Mouse (Mus musculus) monocyte, adult 2 months (primary cell): Measurements from ENCODE around the gene Tex45.

Experiments
- DNase-seq, 2 experiments: peaks; one replicate each; pipeline ENCODE4 v3.0.0; 2022; ENCODE audit warnings: low spot score in 2 of 2, low read depth in 1 of 2

Gene Tex45

DNA sequence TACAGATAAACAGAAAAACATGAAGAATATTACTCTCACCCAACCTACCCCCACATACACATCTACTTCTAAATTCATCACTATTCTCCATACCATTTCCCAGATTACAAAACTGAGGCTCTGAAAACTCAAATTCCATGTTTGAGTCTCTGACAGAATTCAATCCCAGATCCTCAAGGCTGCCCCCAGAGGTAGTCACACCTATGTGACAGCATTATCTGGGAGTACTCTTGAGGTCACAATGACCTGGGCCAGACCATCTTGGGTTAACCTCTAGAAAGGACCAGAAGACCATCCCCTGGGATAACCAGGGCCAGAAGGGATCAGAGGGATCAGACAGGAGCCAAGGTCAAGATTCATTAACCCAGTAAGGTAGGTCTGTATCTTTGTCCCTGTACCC lies at the start of gene Tex45:
Gene Tex45 (plus strand): TSS at position 301 of the 400 bp plus-strand sequence.
- no peak for DNase-seq

DNA sequence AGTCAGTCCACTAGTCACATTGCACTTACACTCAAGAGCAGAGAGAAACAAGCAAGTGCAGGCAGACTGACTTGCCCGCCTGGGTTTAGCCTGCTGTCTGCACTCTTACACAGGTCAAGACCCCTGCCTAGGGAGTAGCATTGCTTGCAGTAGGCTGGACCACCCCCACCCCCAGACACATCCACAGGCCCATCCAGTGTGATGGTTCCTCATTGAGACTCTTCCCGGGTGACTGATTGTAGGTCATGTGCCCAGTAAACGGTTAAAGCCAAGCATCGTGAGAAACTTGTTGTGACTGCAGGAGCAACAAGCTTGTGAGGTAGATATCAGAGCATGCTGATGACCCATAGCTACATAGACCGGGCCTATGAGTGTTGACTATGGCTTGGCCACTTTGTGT lies 49.2 kb upstream of the Tex45 start:
- no peak for DNase-seq

DNA sequence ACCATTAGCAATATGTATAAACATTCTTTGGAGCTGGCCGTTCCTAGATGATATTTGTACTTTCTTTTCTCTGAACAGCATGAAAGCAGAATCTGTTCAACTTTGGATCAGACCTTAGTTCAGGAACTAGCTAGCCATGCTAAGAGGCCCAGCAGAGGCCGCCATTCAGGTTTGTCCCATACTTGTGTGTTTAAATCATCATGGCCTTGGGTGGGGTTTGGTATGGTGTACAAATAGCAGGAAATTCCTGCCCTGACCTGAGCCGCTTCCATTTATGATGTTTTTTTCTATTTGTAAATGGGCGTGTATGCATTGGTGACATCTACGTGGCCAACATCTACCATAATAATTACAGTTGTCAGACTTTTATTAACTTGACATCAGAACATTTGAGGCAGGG lies 45.4 kb upstream of the Tex45 start:
- DNase-seq: no peak

DNA sequence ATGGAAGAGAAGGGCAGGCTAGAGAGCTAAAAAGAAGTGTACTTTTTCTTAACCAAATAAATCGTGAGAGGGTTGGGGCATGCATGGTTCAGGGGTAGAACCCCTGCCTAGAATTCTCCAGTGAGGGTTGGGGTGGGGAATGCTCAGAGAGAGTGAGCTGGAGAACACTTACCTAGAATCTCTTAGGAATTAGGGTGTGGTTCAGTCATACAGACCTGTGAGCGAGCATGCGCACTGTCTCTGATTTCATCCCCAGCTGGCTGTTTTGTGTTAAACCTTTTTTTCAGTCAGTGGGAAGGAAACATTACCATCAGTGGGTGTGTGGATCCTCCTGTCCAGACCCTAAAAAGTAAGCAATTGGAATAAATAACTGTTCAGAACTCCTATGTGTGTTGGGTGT lies 44.5 kb upstream of the Tex45 start:
- no peak for DNase-seq

DNA sequence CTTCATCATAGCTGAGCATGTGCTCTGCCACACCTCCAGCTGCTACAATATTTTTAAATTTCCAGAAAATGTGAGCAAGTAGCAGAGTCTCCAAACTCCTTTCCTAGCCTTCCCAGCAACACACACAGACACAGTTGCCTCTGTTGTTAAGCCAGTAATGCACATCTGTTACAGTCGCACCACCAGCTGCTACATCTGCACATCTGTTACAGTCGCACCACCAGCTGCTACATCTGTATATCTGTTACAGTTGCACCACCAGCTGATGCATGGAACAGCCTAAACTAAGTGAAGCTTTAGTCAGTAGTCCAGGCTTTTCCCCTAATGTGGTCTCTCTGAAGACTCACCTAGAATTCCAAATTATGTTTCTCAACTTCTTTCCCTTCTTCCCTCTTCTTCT lies 42.2 kb upstream of the Tex45 start:
- no peak for DNase-seq

DNA sequence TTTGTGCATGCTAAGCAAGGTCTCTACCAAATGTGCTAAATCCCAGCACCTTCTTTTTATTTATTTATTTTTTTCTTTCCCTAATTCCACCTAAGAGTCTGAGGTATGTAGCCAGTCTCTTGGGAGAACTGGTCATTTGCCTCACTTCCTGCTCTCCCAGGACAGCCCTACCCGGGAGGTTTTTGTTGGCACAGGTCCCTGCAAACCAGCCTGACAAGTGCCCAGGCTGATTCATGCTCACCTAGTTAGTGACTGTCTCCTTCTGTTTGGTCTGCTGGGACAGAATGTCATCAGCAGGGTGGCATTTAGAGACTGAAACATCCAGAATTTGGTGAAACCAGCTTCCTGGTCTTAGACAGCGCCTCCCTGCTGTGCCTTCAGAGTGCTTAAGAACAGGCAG lies 40.7 kb upstream of the Tex45 start:
- DNase-seq: no peak

DNA sequence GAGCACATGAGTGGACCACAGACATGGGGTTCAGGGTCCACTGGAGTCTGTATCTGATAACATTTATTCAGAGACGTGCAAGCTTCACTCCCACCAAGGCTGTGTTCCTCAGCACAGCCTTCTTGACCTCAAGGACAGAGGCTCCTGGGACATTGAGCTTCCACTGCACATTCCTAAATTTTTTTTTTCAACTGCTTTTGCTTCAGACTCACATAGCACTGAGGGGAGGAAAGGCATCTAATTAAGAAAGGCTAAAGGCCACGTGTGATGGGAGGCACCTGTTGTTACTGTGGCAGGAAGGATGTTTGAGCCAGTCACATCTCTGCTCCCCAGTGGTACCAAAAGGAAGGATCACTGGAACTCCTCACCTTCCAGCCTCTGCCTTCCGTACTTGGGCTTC lies 39.5 kb upstream of the Tex45 start:
- no peak for DNase-seq

DNA sequence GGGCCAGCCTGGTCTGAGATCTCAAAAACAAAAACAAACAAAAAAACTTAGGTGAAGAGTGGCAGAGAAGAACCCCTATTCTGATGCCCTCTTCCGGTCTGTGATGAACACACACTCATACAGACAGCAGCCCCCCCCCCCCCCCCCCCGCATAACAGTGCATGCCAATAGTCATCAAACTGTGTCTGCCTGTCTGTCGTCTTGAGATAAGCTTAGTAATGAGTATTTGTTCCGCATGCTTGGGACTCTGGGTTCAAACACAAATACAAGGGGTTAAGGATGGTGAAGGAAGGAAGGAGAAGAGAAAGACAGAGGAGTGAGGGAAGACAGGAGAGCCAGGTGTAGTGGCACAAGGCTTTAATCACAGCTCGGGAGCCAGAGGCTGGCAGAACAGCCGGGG lies 34.2 kb upstream of the Tex45 start:
- DNase-seq: no peak

DNA sequence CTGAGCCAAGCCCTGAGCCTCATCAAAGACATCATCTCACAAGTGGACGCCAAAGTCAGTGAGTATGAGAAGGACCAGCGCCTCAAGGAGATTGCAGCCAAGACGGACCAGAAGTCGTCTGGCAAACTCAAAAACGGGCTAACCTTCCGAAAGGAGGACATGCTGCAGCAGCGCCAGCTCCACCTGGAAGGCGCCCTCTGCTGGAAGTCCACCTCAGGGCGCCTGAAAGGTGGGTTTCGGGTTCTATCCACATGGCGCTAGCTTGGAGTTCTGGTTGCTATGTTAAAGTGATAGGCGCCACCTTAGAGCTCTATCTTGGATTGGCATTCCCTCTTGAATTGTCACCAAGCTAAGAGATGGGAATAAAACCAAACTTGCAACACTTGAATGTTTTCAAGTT lies 31.2 kb upstream of the Tex45 start:
- DNase-seq: no peak

DNA sequence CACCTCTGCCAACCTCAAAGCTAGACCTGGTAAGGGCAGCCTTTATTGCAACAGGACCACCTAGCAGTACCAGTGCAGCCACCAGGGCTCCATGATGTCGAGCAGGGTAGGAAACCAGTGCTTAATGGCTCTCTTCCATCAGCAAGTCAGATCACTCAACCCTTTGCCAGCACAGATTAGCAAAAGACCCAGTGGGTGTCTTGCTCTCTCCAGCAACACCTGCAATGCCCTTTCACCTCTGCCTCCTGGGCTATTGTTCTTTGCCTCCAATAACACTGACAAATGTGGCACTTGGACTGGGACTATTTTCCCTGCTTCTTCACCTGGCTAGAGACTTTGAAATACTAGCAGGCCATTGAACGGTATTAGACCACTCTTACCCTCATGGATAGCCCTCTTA lies 21.4 kb upstream of the Tex45 start:
- no peak for DNase-seq

DNA sequence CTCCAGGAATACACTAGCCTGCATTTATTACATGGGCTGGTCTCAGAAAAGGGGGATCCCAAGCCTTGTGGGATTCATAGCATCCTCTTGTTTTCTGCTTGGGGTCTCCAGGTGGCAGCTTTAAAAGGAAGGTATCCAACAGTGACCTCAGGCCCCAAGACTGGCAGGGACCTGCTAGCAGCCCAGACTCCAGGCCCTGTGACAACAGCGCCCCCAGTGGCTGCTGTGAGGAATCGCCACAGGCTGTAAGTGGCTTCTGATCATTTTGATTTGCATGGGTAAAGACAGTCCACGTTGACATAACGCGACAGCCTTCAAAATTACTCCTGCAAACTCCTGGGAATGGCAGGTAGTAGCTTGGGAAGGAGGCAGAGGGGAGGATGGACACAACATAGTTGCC lies 20.0 kb upstream of the Tex45 start:
- peak in 1 of 2 experiments; percentile 8 for DNase-seq

DNA sequence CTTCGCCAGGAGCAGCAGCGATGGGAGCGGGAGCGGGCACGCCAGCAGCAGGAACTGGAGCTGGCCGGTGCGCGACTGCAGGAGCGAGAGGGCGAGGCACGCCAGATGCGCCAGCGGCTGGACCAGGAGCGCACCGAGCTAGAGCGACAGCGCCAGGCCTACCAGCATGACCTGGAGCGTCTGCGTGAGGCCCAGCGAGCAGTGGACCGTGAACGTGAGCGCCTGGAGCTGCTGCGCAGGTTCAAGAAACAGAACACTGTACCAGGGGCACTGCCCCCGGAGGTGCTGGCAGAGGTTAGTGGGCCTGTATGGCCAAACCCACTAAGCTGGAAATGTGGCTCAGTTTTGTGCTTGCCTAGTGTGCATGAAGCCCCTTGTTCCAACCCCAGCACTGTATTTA lies 18.7 kb upstream of the Tex45 start:
- no peak for DNase-seq

DNA sequence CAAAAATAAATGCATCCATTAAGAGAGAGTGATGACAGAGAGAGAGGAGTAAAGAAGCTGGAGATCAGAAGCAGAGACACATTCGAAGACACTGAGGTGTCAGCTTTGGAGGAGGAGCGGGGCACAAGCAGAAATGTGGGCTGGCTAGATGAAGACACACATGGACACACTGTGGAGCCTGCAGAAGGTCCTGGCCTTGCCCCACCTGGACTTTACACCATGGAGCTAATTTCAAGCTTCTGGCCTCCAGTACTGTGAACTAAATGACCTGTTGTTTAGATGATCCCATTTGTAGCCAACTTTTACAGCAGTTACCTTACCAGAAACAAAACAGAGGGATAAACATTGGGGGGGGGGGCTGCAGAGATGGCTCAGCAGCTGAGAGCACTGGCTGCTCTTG lies 7.4 kb upstream of the Tex45 start:
- no peak for DNase-seq

DNA sequence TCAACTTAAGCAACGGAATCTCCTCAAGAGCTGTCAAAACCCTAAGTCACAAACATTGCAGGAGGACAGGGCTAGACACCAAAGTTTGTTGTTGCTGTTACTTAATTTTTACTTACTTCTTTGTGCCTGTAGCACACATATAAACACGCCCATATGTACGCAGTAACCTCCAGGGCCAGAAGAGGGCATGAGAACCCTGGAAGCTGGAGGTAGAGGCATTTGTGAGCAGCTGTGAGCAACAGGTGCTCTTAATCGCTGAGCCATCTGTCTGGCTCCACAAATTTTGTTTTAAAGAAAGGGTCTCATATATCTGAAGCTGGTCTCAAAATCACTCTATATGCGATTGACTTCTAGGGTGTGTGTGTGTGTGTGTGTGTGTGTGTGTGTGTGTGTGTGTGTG lies 6.4 kb upstream of the Tex45 start:
- no peak for DNase-seq

DNA sequence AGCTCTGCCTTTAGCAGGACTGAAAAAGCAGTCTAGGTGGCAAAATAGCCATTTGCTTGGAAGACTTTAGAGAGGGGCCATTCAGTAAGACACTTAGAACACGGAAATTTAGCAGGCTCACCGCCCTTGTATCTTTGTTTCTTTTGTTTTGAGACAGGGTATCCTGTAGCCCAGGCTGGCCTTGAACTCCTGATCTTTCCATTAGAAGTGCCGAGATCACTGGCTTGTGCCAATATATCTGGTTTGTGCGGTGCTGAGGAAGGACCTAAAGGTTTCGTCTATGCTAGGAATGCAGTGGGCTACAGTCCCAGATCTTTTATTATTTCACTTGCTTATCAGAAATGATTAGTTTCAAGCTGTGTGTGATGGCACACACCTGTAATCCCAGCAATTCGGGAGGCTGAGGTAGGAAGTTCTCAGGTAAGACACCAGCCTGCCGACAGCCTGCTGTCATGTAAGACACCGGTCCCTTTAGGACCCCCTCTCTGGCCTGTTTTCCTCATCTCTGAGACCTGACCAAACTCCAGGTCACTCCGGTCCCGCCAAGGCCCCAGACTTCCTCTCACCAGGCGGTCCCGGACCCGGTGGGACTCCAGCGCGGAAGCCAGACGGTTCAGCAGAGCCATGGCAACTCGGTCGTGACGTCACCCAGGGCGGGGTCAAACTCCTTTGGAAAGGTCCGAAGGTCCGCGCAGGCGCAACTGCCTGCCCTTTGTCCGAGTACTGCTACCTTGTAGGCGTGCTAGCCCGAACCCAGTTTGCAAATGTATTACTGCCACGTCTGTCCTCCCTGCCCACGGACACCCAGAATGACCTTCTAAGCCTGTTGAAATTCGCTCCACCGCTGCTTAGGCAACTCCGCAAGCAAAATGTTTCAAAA lies 3.4 kb upstream of the Tex45 start, which contains the start of gene Pex11g:
Gene Pex11g (minus strand): TSS at position 675 of the 880 bp plus-strand sequence.
- DNase-seq: peak; percentile 87 to 93

DNA sequence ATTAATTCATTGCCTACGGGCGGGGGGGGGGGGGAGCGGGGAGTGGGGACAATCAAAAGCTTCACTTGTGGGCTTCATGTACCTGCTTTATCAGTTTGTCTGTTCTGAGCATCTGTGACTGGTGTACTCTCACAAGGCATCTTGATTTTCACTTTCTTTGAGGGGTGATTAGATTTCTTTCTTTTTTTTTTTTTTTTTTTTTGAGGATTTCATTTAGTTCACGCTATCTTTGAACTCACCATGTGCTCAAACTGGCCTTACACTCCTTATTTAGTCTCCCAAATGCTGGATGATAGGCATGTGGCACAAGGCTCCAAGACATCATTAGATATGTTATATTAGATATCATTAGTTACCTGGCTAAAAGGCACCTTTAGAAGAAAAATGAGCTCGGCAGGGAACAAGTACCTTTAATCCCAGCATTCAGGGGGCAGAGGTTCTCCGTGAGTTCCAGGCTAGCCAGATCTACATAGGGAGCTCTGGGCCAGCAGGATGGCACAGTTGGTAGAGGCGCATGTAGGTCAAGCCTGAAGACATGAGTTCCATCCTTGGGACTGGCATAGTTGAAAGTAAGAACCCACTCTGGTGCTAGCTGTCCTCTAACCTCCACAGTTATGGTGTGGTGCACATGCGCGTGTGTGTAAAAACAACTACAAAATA lies 2.6 kb upstream of the Tex45 start:
- no peak for DNase-seq

DNA sequence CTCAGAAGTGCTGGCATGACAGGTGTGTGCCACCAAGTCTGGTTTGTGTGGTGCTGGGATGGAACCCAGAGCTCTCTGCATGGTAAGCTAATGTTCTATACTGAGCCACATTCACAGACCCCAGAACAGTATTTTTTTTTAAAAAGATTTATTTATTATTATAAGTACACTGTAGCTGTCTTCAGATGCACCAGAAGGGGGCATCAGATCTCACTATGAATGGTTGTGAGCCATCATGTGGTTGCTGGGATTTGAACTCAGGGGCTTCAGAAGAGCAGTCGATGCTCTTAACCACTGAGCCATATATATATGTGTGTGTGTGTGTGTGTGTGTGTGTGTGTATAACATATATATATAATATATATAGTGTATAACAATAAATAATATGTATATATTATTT lies 1.8 kb upstream of the Tex45 start:
- DNase-seq: no peak

DNA sequence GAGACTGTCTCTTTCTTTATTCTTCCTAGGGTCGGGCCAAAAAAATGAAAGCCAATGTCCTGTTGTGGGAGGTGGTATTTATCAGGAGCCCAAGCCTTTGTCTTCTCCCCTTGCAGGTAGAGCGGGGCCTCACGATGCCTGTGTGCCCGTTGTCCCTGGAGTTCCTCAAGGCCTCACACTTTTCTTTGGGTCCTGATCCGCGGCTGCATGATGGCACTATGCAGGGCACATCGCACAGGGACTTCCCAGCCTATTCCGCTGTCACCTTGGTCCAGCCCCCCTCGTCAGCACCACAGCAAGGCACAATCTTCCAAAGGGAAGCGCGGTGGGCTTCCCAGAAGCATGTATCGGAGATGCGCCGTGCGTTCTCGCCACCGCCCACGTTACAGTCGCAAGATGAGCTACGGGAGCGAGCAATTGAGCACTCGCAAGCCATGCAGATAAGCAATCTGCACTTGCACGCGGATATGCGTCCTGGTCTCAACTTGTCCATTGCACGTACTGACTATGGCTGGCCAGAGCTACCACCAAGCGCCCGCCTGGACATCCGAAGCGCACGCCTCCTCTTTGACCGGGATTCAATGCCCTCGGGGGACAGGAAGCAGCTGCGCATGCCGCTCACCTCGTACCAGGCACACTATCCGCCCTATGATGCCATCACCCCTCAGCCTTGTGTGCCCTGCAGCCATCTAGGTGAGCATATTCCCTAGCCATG lies 5.2 kb downstream of the Tex45 start:
- no peak for DNase-seq

DNA sequence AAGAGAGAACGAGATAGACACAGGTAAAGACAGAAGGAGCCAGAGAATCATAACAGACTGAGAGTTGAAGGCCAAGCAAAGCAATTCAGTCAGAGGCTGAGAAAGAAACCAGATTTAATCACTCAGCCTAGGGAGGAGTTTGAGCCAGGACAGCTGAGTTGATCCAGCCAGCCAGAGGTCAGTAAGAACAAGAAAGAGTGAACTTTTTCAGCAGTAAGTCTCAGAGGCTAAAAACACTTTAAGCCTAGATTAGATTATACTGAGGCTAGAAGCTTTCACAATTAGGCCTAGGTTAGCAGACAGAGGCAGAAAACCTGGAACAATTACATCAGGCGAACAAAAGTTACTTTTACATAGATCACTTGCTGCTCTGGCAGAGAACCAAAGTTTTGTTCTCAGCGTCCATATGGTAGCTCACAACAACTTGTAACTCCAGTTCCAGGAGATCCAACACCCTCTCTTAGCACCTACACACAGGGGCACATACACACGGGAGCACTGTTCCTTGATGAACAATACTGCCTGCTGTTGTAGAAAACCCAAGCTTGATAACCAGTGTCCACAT lies 9.6 kb downstream of the Tex45 start:
- no peak for DNase-seq

DNA sequence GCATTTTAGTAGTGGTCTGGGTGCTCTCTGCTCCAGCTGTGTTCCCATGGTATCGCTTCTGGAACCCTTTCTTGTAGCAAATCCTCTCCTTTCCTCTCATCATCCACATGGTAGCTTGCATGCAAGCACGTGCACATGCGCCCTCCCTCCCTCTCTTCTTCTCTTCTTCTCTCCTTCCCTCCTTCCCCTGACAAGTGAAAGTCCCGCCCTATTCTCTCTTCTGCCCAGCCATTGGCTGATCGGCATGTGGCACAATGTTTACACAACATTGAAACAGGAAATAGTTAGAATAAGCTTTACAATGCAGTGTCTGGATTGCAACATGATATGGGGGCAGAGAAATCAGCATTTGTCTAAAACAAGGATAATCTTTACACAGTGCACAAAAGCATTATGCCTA lies 10.9 kb downstream of the Tex45 start:
- DNase-seq: no peak

DNA sequence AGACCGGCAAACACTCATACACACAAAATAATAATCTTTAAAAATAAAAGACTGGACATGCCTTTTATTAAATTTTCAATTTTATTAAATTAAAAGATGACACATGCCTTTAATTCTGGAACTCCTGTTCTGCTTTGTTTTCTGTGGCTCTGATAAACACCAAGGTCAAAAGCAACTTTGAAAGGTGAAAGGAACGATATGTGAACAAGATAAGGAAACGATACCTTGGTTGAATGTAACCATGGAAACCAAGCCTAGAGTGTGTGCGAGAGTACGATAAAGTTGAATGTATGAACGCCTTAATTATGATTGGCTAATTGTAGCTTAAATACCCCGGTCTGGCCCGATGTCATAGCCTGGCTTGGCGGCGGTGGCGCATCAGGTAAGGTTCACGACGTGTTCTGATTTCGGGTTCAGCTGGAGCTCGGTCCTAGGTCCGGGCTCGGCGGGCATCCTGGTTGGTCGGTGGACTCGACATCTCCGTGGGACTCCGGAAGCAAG lies 11.6 kb downstream of the Tex45 start:
- DNase-seq: no peak

DNA sequence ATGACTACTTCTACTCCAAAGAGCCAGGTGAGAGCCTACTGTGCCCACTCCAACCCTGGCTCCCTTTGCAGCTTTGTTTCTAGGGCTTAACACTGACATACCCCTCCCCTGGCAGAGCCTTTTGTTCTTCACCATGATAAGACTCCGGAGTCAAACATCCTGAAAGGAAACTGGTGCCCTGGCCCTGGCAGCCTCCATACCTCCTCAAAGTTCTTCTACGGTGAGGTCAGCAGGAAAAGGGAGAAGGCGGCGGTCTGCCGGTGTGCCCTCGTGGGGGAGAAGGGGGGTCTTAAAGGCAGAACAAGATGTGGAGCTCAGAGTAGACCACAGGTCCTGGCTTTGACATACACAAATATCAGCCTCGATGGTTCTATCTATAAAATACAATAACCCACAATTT lies 12.9 kb downstream of the Tex45 start:
- no peak for DNase-seq
